Mouse (Mus musculus) cerebellum, postnatal 36 days (tissue): ENCODE measurements around the gene Casp14.
"Not testable (repeated sequence)": the region's sequence is repeated elsewhere in the genome, so short reads cannot be mapped to it uniquely, and the experiment has no call there.

Experiments used
- DNase-seq, 2 experiments: peaks; one replicate each; pipeline ENCODE4 v3.0.0; 2021 to 2022; ENCODE audit warnings: mixed read lengths in 2 of 2

Gene Casp14

DNA sequence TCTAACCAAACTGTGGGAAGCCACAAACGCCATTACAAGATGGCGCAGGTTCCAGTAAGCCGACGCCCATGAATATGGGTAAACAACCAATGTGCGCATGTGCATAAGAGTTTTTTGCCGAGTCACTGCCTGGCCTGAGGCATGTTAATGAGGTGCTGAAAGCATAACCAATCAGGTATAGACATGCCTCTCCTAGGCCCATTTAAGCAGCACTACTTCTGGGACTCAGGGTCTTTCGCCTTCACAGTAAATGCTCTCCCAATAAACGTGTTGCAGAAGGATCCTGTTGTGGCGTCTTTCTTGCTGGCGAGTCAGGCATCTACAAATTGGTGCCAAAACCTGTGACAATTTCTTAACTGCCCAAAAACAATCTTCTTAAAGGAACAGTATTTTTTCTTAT, 51.4 kb downstream of the Casp14 start:
- not testable (repeated sequence) for DNase-seq

- DNase-seq = no peak
These were observed 53.5 kb downstream of the Casp14 start for GRCm38 (mm10) chr10:78664546-78664945.
